Mouse (Mus musculus): ENCODE data around the gene Cd3e. TPM values are rescaled to one million over a fixed set of nuclear protein-coding genes. Genes with fewer than 3 reads are reported as not detected.

The Cd3e gene
- polyA plus RNA-seq, 1 experiment from 2014 or later, result not detected

- 74% methylated on average over 8 of the region's 8 CpGs for WGBS
- Histone ChIP-seq H3K27ac (ENCODE audit: low read depth, low read length) (no peak overlapping the region), H3K9ac (ENCODE audit: low read depth, low read length) (no peak overlapping the region), H3K27me3 (ENCODE audit: control insufficient read depth, insufficient read depth, low read length) (no peaks in the 10 kb centered on the region), H3K9me3 (ENCODE audit: control insufficient read depth, low read length) (no peaks in the 10 kb centered on the region), H3K4me2 (replicated peaks; ENCODE audit: low read depth, low read length) (no peak overlapping the region), H3K4me1 (replicated peaks; ENCODE audit: control insufficient read depth, insufficient read depth, low read length) (no peaks in the 10 kb centered on the region), H3K36me3 (ENCODE audit: control insufficient read depth, insufficient read depth, low read length) (no peaks in the 10 kb centered on the region), H3K4me3 (ENCODE audit: low read depth, low read length) (no peak overlapping the region)
- ATAC-seq (ENCODE audit: low FRiP score) (no peak), DNase-seq (ENCODE audit: low spot score) (no peak)
Observed at GRCm38 (mm10) chr9:45027376-45027775, 17.9 kb upstream of the Cd3e start.

GRCm38 (mm10) chr9:45024187-45024586 lies 14.8 kb upstream of the Cd3e start:
- 84% methylated on average over 2 of the region's 2 CpGs for WGBS
- H3K4me1 ChIP-seq (replicated peaks; ENCODE audit: control insufficient read depth, insufficient read depth, low read length), result no peaks in the 10 kb centered on the region
- no peak overlapping the region for H3K9ac ChIP-seq (ENCODE audit: low read depth, low read length)
- H3K27me3 ChIP-seq (ENCODE audit: control insufficient read depth, insufficient read depth, low read length), result no peaks in the 10 kb centered on the region
- H3K27ac ChIP-seq (ENCODE audit: low read depth, low read length), result no peak overlapping the region
- H3K4me3 ChIP-seq (ENCODE audit: low read depth, low read length), result no peak overlapping the region
- H3K9me3 ChIP-seq (ENCODE audit: control insufficient read depth, low read length), result no peaks in the 10 kb centered on the region
- DNase-seq (ENCODE audit: low spot score), result no peak
- no peaks in the 10 kb centered on the region for H3K36me3 ChIP-seq (ENCODE audit: control insufficient read depth, insufficient read depth, low read length)
- H3K4me2 ChIP-seq (replicated peaks; ENCODE audit: low read depth, low read length), result no peak overlapping the region
- no peak for ATAC-seq (ENCODE audit: low FRiP score)

GRCm38 (mm10) chr9:45023638-45024037 lies 14.2 kb upstream of the Cd3e start:
- no peak overlapping the region for H3K27ac ChIP-seq (ENCODE audit: low read depth, low read length)
- no peaks in the 10 kb centered on the region for H3K27me3 ChIP-seq (ENCODE audit: control insufficient read depth, insufficient read depth, low read length)
- no peak overlapping the region for H3K9ac ChIP-seq (ENCODE audit: low read depth, low read length)
- H3K4me3 ChIP-seq (ENCODE audit: low read depth, low read length), result no peak overlapping the region
- no peaks in the 10 kb centered on the region for H3K36me3 ChIP-seq (ENCODE audit: control insufficient read depth, insufficient read depth, low read length)
- H3K4me2 ChIP-seq (replicated peaks; ENCODE audit: low read depth, low read length), result no peak overlapping the region
- H3K4me1 ChIP-seq (replicated peaks; ENCODE audit: control insufficient read depth, insufficient read depth, low read length), result no peaks in the 10 kb centered on the region
- ATAC-seq (ENCODE audit: low FRiP score) (no peak), DNase-seq (ENCODE audit: low spot score) (no peak)
- 64% methylated on average over 3 of the region's 3 CpGs for WGBS
- H3K9me3 ChIP-seq (ENCODE audit: control insufficient read depth, low read length), result no peaks in the 10 kb centered on the region

- peak; percentile 82 for DNase-seq (ENCODE audit: low spot score)
- no peaks in the 10 kb centered on the region for H3K4me1 ChIP-seq (replicated peaks; ENCODE audit: control insufficient read depth, insufficient read depth, low read length)
Observed at GRCm38 (mm10) chr9:45022800-45023199, 13.4 kb upstream of the Cd3e start.

GRCm38 (mm10) chr9:45018031-45018430 lies 8.6 kb upstream of the Cd3e start:
- Histone ChIP-seq H3K27me3 (ENCODE audit: control insufficient read depth, insufficient read depth, low read length) (no peaks in the 10 kb centered on the region), H3K4me1 (replicated peaks; ENCODE audit: control insufficient read depth, insufficient read depth, low read length) (no peaks in the 10 kb centered on the region), H3K27ac (ENCODE audit: low read depth, low read length) (no peak overlapping the region), H3K9me3 (ENCODE audit: control insufficient read depth, low read length) (no peaks in the 10 kb centered on the region), H3K9ac (ENCODE audit: low read depth, low read length) (no peak overlapping the region), H3K4me3 (ENCODE audit: low read depth, low read length) (no peak overlapping the region), H3K36me3 (ENCODE audit: control insufficient read depth, insufficient read depth, low read length) (no peaks in the 10 kb centered on the region), H3K4me2 (replicated peaks; ENCODE audit: low read depth, low read length) (no peak overlapping the region)
- ATAC-seq (ENCODE audit: low FRiP score) (no peak), DNase-seq (ENCODE audit: low spot score) (no peak)
- 83% methylated on average over 11 of the region's 11 CpGs for WGBS

More at GRCm38 (mm10) chr9:45022800-45023199, 13.4 kb upstream of the Cd3e start:
- ATAC-seq (ENCODE audit: low FRiP score), result no peak
- Histone ChIP-seq H3K9ac (ENCODE audit: low read depth, low read length) (no peak overlapping the region), H3K4me2 (replicated peaks; ENCODE audit: low read depth, low read length) (no peak overlapping the region), H3K27me3 (ENCODE audit: control insufficient read depth, insufficient read depth, low read length) (no peaks in the 10 kb centered on the region), H3K36me3 (ENCODE audit: control insufficient read depth, insufficient read depth, low read length) (no peaks in the 10 kb centered on the region), H3K27ac (ENCODE audit: low read depth, low read length) (no peak overlapping the region), H3K4me3 (ENCODE audit: low read depth, low read length) (no peak overlapping the region), H3K9me3 (ENCODE audit: control insufficient read depth, low read length) (no peaks in the 10 kb centered on the region)
- 16% methylated on average over 3 of the region's 3 CpGs for WGBS

- Histone ChIP-seq H3K4me3 (ENCODE audit: low read depth, low read length) (no peak overlapping the region), H3K4me1 (replicated peaks; ENCODE audit: control insufficient read depth, insufficient read depth, low read length) (no peaks in the 10 kb centered on the region), H3K4me2 (replicated peaks; ENCODE audit: low read depth, low read length) (no peak overlapping the region), H3K27ac (ENCODE audit: low read depth, low read length) (no peak overlapping the region), H3K36me3 (ENCODE audit: control insufficient read depth, insufficient read depth, low read length) (no peaks in the 10 kb centered on the region), H3K9ac (ENCODE audit: low read depth, low read length) (no peak overlapping the region), H3K27me3 (ENCODE audit: control insufficient read depth, insufficient read depth, low read length) (no peaks in the 10 kb centered on the region), H3K9me3 (ENCODE audit: control insufficient read depth, low read length) (no peaks in the 10 kb centered on the region)
- 70% methylated on average over 3 of the region's 3 CpGs for WGBS
- DNase-seq (ENCODE audit: low spot score) (no peak), ATAC-seq (ENCODE audit: low FRiP score) (no peak)
Observed at GRCm38 (mm10) chr9:45015841-45016240, 6.4 kb upstream of the Cd3e start.

- Histone ChIP-seq H3K27ac (ENCODE audit: low read depth, low read length) (no peak overlapping the region), H3K4me3 (ENCODE audit: low read depth, low read length) (no peak overlapping the region), H3K27me3 (ENCODE audit: control insufficient read depth, insufficient read depth, low read length) (no peaks in the 10 kb centered on the region), H3K36me3 (ENCODE audit: control insufficient read depth, insufficient read depth, low read length) (no peaks in the 10 kb centered on the region), H3K4me2 (replicated peaks; ENCODE audit: low read depth, low read length) (no peak overlapping the region), H3K9ac (ENCODE audit: low read depth, low read length) (no peak overlapping the region), H3K9me3 (ENCODE audit: control insufficient read depth, low read length) (no peaks in the 10 kb centered on the region), H3K4me1 (replicated peaks; ENCODE audit: control insufficient read depth, insufficient read depth, low read length) (no peaks in the 10 kb centered on the region)
- no peak for DNase-seq (ENCODE audit: low spot score)
- ATAC-seq (ENCODE audit: low FRiP score), result no peak
- WGBS, result 32% methylated on average over 2 of the region's 2 CpGs
Observed at GRCm38 (mm10) chr9:45014879-45015278, 5.5 kb upstream of the Cd3e start.

- Histone ChIP-seq H3K4me3 (ENCODE audit: low read depth, low read length) (no peak overlapping the region), H3K9ac (ENCODE audit: low read depth, low read length) (no peak overlapping the region), H3K36me3 (ENCODE audit: control insufficient read depth, insufficient read depth, low read length) (no peaks in the 10 kb centered on the region), H3K4me2 (replicated peaks; ENCODE audit: low read depth, low read length) (no peak overlapping the region), H3K4me1 (replicated peaks; ENCODE audit: control insufficient read depth, insufficient read depth, low read length) (no peaks in the 10 kb centered on the region), H3K27ac (ENCODE audit: low read depth, low read length) (no peak overlapping the region), H3K9me3 (ENCODE audit: control insufficient read depth, low read length) (no peaks in the 10 kb centered on the region), H3K27me3 (ENCODE audit: control insufficient read depth, insufficient read depth, low read length) (no peaks in the 10 kb centered on the region)
- 47% methylated on average over 6 of the region's 6 CpGs for WGBS
- ATAC-seq (ENCODE audit: low FRiP score) (no peak), DNase-seq (ENCODE audit: low spot score) (no peak)
Observed at GRCm38 (mm10) chr9:45011291-45011690, 1.9 kb upstream of the Cd3e start.

- DNase-seq (ENCODE audit: low spot score) (peak; percentile 8), ATAC-seq (ENCODE audit: low FRiP score) (no peak)
- Histone ChIP-seq H3K4me2 (replicated peaks; ENCODE audit: low read depth, low read length) (no peak overlapping the region), H3K4me3 (ENCODE audit: low read depth, low read length) (no peak overlapping the region), H3K27me3 (ENCODE audit: control insufficient read depth, insufficient read depth, low read length) (no peaks in the 10 kb centered on the region), H3K27ac (ENCODE audit: low read depth, low read length) (no peak overlapping the region), H3K9ac (ENCODE audit: low read depth, low read length) (no peak overlapping the region), H3K36me3 (ENCODE audit: control insufficient read depth, insufficient read depth, low read length) (no peaks in the 10 kb centered on the region), H3K4me1 (replicated peaks; ENCODE audit: control insufficient read depth, insufficient read depth, low read length) (no peaks in the 10 kb centered on the region), H3K9me3 (ENCODE audit: control insufficient read depth, low read length) (no peaks in the 10 kb centered on the region)
- WGBS, result 80% methylated on average over 4 of the region's 4 CpGs
Observed at GRCm38 (mm10) chr9:45010461-45010860, 1.0 kb upstream of the Cd3e start.

All from hindbrain, embryonic 11.5 days (tissue).